Mouse (Mus musculus) heart, postnatal 4 days (tissue): ENCODE data around the gene Smyd3. TPM values are rescaled to one million over a fixed set of nuclear protein-coding genes. Genes with fewer than 3 reads are reported as not detected.

Experiments used
- DNase-seq: peaks from one replicate; pipeline ENCODE4 v3.0.0; 2021
- total RNA-seq, 2 experiments: library from RNA; stranded (reverse); gene quantifications; 2 replicates each; pipeline ENCODE4 v1.2.3; 2021

Gene Smyd3
- 1 to 10 TPM; 8.0 to 8.4 TPM for total RNA-seq

GRCm38 (mm10) chr1:179517713-179518465, at the start of gene Smyd3:
TSS of gene Smyd3 (minus strand) at chr1:179518041.
- peak; percentile 86 for DNase-seq

- DNase-seq = no peak
Measured at GRCm38 (mm10) chr1:179567558-179567957, 49.7 kb upstream of the Smyd3 start.

- no peak for DNase-seq
Measured at GRCm38 (mm10) chr1:179563926-179564325, 46.1 kb upstream of the Smyd3 start.

- no peak for DNase-seq
Measured at GRCm38 (mm10) chr1:179563211-179563610, 45.4 kb upstream of the Smyd3 start.

GRCm38 (mm10) chr1:179560845-179561430, 43.1 kb upstream of the Smyd3 start:
- no peak for DNase-seq

GRCm38 (mm10) chr1:179559446-179560194, 41.8 kb upstream of the Smyd3 start:
- no peak for DNase-seq

GRCm38 (mm10) chr1:179556921-179557320, 39.1 kb upstream of the Smyd3 start:
- DNase-seq = no peak

- DNase-seq = no peak
Measured at GRCm38 (mm10) chr1:179553949-179554347, 36.1 kb upstream of the Smyd3 start.

- DNase-seq = no peak
Measured at GRCm38 (mm10) chr1:179553197-179553948, 35.5 kb upstream of the Smyd3 start.

GRCm38 (mm10) chr1:179552751-179553150, 34.9 kb upstream of the Smyd3 start:
- DNase-seq = no peak

GRCm38 (mm10) chr1:179551921-179552320, 34.1 kb upstream of the Smyd3 start:
- no peak for DNase-seq

- no peak for DNase-seq
Measured at GRCm38 (mm10) chr1:179551336-179551735, 33.5 kb upstream of the Smyd3 start.

- DNase-seq = no peak
Measured at GRCm38 (mm10) chr1:179548996-179549752, 31.3 kb upstream of the Smyd3 start.

GRCm38 (mm10) chr1:179548220-179548619, 30.4 kb upstream of the Smyd3 start:
- DNase-seq = no peak

GRCm38 (mm10) chr1:179547176-179547575, 29.3 kb upstream of the Smyd3 start:
- DNase-seq = no peak

GRCm38 (mm10) chr1:179546551-179546917, 28.7 kb upstream of the Smyd3 start:
- DNase-seq = no peak

- DNase-seq = peak; percentile 98
Measured at GRCm38 (mm10) chr1:179545768-179546550, 28.1 kb upstream of the Smyd3 start, which contains the start of the genes Tfb2m and Cnst. TSS of gene Tfb2m (minus strand) at chr1:179546267. TSS of gene Cnst (plus strand) at chr1:179546370.

- no peak for DNase-seq
Measured at GRCm38 (mm10) chr1:179541502-179541901, 23.7 kb upstream of the Smyd3 start.

- no peak for DNase-seq
Measured at GRCm38 (mm10) chr1:179539887-179540286, 22.0 kb upstream of the Smyd3 start.

GRCm38 (mm10) chr1:179539054-179539453, 21.2 kb upstream of the Smyd3 start:
- no peak for DNase-seq

GRCm38 (mm10) chr1:179519901-179520300, 2.1 kb upstream of the Smyd3 start:
- no peak for DNase-seq
